Mouse (Mus musculus) megakaryocyte, embryonic 14.5 days (primary cell): ENCODE data around the gene Mettl7a2. TPM values are rescaled to one million over a fixed set of nuclear protein-coding genes. Genes with fewer than 3 reads are reported as not detected.
"Not testable (repeated sequence)": the region's sequence is repeated elsewhere in the genome, so short reads cannot be mapped to it uniquely, and the experiment has no call there.

Experiments
- H3K27me3 ChIP-seq: replicated peaks from 2 replicates; pipeline ENCODE3; 2012; ENCODE audit warnings: inconsistent platforms
- H3K36me3 ChIP-seq: replicated peaks from 2 replicates; pipeline ENCODE3; 2012; ENCODE audit warnings: low read length, inconsistent platforms, mixed read lengths
- H3K4me1 ChIP-seq: 2 replicates; pipeline ENCODE4 v1.6.1; 2012; ENCODE audit warnings: inconsistent platforms
- H3K4me3 ChIP-seq: replicated peaks from 2 replicates; pipeline ENCODE3; 2012; ENCODE audit warnings: moderate library complexity, mild to moderate bottlenecking, inconsistent platforms
- H3K9me3 ChIP-seq: 2 replicates; pipeline ENCODE4 v1.6.1; 2012; ENCODE audit warnings: inconsistent platforms
- FLI1 ChIP-seq: IDR thresholded peaks from 2 replicates; pipeline ENCODE4 v1.6.1; 2012; ENCODE audit warnings: low read length, inconsistent platforms, mixed read lengths
- GATA1 ChIP-seq: IDR thresholded peaks from 3 replicates; pipeline ENCODE4 v1.6.1; 2012; ENCODE audit warnings: mixed read lengths, low read length, inconsistent platforms, borderline replicate concordance
- polyA plus RNA-seq: library from polyadenylated mRNA; stranded (reverse); fragments of >175 nt; gene quantifications from 2 replicates; pipeline ENCODE4 v1.2.3, GENCODE M21; 2012; ENCODE audit warnings: low replicate concordance; ENCODE audit not compliant: insufficient read depth

The Mettl7a2 gene
- polyA plus RNA-seq: not detected in 2 replicates

DNA sequence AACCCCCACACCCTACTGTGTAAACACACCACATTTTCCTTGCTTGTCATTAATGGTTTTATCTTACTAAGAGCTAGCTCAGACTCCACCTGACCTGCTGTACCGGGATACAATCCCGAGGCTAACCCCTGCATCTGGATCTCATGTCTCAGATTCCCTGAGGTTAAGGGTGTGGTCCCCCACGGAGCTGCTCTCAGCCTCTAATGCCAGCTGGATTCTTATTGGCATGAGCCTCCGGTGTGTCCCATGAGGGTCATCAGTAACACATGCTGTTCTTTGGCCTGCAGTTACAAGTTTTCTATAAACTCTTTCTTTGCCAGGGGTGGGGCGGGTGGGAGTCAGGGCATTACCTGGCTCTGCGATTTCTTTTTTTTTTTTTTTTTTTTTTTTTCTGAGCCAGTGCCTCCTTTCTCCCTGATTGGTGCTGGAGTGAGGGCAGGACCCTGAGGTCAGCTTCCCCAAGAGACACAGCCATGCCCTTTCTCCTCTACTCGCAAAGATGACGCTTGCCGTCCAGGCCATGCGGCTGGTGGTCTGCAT, at the start of gene Mettl7a2, which contains the start of gene Methig1:
TSS of gene Mettl7a2 (plus strand) at position 490 of the 540 bp plus-strand sequence.
TSS of gene Methig1 (plus strand) at position 439 of the 540 bp plus-strand sequence.
- peaks cover 24% of the 10 kb centered on the region for H3K27me3 ChIP-seq
- H3K4me3 ChIP-seq: no peak within 1 kb of the TSS
- no peaks in the 10 kb centered on the region for H3K9me3 ChIP-seq
- no peaks in the 10 kb centered on the region for H3K36me3 ChIP-seq
- H3K4me1 ChIP-seq: no peaks in the 10 kb centered on the region
- no peak for TF ChIP-seq GATA1
- TF ChIP-seq FLI1: no peak

DNA sequence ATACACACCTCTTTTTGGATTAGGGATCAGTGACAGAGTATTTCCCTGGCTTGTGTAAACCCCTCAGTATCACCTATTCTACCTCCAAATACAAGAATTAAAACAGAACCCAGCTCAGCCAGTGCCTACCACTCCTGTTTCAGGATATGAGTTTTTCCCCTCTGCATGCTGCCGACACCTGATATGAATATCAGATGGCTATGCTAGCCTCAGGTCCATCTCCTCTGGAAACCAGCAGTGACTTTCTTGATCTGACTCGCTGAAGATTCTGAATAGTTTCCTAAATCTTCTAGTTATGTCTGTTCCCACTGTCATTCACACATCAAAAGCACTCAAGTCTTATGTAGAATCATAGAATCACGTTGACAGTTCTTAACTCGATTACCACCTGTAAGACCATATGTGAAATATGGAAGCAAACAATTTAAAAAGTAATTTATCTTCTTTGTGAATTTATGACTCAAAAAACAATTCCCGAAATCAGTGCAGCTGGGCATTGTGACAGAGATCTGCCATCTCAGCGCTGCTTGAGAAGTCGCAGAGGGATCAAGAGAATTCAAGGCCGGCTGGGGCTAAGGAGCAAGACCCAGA, 49.5 kb upstream of the Mettl7a2 start:
- Histone ChIP-seq H3K4me1 (peaks cover 31% of the 10 kb centered on the region), H3K36me3 (no peaks in the 10 kb centered on the region), H3K27me3 (peaks cover 11% of the 10 kb centered on the region), H3K9me3 (peaks cover 8% of the 10 kb centered on the region), H3K4me3 (no peak overlapping the region)
- TF ChIP-seq FLI1 (no peak), GATA1 (no peak)

DNA sequence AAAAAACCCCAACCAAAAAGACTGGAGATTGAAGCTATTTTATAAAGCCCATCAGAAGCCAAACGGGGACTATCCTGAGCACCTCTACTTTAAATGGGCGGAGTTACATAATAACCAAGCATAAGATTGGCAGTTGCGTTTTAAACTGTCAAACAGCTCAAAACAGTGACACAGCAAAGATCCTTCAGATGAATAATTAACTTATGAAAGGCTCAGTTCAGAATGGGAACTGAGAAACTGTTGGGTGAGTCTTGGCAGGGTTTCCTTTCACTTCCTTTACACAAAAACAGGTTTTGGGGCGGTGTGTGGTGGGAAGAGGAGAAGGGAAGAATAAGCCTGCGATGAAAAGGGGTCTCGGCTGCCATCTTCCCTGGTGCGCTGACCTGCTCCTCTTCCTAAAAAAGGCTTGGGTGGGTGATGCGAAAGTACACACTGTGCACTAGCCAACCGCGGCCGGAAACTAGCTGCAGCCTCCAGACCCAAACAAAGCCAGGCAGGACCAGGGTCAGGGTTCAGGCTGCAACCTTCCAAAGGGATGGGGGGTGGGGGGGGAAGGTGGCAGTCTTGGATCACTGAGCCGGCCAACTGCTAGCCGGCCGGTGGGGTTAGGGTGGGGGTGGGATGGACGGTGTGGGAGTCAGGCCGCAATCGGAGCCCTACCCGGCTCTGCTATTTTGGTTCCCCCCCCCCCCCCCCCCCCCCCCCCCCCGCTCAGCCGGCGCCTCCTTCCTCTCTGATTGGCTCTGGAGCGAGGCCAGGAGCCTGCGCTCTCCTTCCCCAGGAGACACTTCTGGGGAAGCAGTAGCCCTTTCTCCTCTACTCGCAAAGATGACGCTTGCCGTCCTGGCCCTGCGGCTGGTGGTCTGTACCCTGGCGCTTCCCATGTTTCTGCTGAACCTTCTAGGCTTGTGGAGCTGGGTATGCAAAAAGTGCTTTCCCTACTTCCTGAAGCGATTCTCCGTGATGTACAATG, 48.7 kb upstream of the Mettl7a2 start, which contains the start of gene Mettl7a1:
TSS of gene Mettl7a1 (plus strand) at position 122 of the 973 bp plus-strand sequence.
- H3K27me3 ChIP-seq: peaks cover 10% of the 10 kb centered on the region
- H3K4me3 ChIP-seq: peak within 1 kb of the TSS; percentile 92
- peaks cover 31% of the 10 kb centered on the region for H3K4me1 ChIP-seq
- no peak for TF ChIP-seq GATA1
- 0 out of 2 replicates have a peak, but pooled peaks cover under 1% of the 10 kb centered on the region for H3K9me3 ChIP-seq
- no peaks in the 10 kb centered on the region for H3K36me3 ChIP-seq

DNA sequence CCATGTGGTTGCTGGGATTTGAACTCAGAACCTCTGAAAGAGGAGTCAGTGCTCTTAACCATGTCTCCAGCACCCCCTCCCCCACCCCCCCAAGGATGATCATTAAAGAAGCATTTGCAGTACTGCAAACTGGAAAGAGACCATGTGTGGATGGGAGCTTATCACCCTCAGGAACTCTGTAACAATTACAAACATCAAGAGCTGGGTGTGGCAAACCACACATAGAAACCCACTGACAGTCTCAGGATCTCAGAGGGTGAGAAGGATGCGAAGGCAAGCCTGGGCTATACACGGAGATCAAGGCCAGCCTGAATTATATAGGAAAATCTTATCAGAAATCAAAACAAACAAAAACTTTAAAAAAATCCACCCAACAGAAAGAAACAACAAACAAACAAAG, 46.8 kb upstream of the Mettl7a2 start:
- H3K4me3 ChIP-seq: no peak overlapping the region
- no peaks in the 10 kb centered on the region for H3K36me3 ChIP-seq
- TF ChIP-seq GATA1: no peak
- H3K4me1 ChIP-seq: peaks cover 23% of the 10 kb centered on the region
- H3K9me3 ChIP-seq: no peaks in the 10 kb centered on the region
- H3K27me3 ChIP-seq: peaks cover 2% of the 10 kb centered on the region

DNA sequence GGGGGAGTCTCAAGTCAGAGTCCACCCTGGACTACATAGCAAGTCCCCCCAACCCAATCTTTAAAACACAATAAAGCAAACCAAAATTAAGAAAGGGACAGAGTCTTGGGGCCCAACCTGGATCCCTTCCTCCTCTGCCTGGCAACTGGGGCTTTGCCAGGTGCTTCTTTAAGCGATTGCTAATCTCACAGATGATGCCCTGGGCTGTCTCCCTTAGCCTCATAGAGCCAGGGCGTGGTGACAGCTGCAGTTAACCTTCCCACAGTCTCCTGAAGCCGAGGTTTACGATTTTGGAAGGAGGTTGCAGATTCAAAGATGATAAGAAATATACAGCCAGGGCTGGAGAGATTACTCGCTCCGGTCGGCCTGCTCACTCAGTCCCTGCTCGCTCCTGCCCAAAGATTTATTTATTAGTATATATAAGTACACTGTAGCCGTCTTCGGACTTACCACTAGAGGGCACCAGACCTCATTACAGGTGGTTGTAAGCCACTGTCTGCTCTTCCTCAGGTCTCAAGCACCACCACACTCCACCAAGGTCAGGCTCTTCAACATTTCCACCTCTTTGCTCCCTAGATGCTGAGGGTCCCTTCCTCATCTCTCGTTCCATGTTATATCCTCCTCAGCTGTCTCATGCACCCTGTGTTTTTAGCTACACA, 45.4 kb upstream of the Mettl7a2 start:
- not testable (repeated sequence) for H3K27me3 ChIP-seq, H3K9me3 ChIP-seq, H3K4me3 ChIP-seq, H3K36me3 ChIP-seq
- peaks cover 33% of the 10 kb centered on the region for H3K4me1 ChIP-seq

DNA sequence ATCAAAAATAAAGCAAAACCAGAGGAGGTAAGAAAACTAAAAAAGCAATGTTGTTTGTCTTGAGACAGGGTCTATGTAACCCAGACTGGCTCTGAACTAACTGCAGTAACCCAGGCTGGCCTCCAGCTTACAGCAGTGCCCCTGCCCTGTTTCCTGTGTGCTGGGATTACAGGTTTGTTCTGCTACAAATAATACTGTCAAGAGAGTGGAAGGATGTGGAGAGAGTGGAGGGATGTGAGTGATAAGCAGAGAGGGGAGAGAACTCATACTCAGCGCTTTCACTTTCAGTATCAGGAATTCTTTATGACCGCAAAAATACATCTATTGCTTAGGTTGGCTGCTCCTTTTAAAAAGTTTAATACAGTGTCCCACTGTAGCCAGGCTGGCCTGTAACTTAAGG, 40.7 kb upstream of the Mettl7a2 start:
- TF ChIP-seq FLI1: no peak
- no peak for TF ChIP-seq GATA1
- H3K27me3 ChIP-seq: no peaks in the 10 kb centered on the region
- peak overlapping the region; percentile 87 for H3K4me3 ChIP-seq
- H3K4me1 ChIP-seq: peaks cover 15% of the 10 kb centered on the region
- H3K9me3 ChIP-seq: peaks cover 7% of the 10 kb centered on the region
- H3K36me3 ChIP-seq: peaks cover 2% of the 10 kb centered on the region

DNA sequence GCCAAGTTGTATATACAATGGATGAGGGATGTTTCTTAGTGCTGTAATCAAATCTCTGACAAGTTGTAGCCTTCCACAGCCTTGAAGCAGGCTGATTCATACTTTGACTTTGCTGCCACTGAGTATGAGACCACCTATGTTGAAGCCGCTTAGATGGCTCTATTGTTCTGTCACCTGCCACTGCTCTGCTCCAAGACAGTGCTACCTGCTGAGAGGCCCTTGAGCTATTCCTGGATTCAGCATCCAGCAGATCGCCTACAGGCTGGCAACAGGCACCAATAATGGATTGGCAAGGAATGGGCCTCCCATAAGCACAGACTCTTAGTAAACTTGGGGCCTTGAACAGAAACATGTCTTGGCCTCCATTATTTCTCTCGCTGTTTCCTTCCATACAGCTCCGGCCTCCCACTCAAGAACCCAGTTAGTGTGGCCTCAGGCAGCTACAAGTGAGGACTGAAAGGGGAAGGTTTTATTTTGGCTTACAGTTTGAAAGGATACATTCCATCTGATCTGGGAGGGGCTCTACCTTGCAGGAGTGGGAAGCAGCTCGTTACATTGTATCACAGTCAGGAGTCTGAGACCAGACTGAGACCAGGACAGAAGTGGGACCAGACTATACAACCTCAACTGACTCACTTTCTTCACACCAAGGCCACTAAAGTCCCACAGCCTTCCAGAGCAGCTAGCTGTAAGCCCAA, 38.4 kb upstream of the Mettl7a2 start:
- Histone ChIP-seq H3K27me3 (no peaks in the 10 kb centered on the region), H3K4me3 (no peak overlapping the region), H3K4me1 (peaks cover 29% of the 10 kb centered on the region), H3K9me3 (peaks cover 7% of the 10 kb centered on the region), H3K36me3 (peaks cover 2% of the 10 kb centered on the region)
- TF ChIP-seq GATA1 (no peak), FLI1 (no peak)

DNA sequence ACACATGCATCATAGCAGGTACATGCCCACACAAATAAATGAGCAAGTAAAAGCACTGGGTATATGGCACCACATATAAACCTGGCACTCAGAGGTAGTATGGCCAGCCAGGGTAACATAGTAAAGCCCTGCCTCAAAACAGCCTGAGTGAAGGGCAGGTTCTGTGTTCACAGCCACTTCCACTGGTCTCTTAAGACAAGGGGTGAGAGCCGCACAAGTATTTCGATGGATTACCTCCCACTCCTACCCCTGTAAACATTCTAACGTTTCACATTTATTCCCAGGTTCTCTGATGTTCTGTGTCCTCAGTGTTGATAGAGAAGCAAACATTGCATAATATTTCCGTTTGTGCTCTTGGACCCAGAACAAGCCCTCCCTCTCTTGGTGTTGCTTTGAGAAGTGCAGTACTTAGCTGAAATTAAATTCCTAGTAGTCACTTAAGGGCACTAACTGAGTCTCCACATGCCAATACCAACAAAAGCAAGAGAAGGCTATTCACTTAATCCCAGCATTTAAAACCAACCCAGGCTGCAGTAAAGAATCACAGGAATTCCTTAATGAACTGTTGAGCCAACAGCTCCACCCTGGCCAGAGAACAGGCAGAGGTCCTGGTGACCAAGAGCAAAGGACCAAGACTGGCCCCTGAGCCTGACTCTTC, 34.9 kb upstream of the Mettl7a2 start:
- H3K4me1 ChIP-seq: peaks cover 20% of the 10 kb centered on the region
- H3K4me3 ChIP-seq, H3K9me3 ChIP-seq, H3K36me3 ChIP-seq, H3K27me3 ChIP-seq: not testable (repeated sequence)

DNA sequence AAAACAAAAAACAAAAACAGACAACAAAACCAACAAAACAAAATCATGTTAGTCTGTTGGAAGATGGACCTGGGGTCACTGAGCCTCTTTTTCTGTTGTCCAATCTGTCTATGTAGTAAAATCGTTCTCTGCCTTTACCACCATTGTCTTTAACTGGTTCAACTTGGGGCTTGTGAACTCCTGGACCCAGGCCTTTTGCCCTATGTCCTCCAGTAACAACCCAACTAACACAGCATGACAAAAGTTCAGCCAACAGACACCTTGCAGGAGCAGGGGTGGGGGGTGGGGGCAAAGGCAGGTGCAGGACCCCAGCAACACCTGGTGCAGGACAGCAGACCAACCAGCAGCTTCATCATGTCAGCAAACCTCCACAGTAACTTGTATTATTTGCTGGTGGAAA, 33.1 kb upstream of the Mettl7a2 start:
- H3K27me3 ChIP-seq: peaks cover 2% of the 10 kb centered on the region
- no peak overlapping the region for H3K4me3 ChIP-seq
- H3K36me3 ChIP-seq: no peaks in the 10 kb centered on the region
- H3K4me1 ChIP-seq: peaks cover 27% of the 10 kb centered on the region
- TF ChIP-seq FLI1 (no peak), GATA1 (no peak)
- peaks cover 1% of the 10 kb centered on the region for H3K9me3 ChIP-seq
